Mouse (Mus musculus) liver, embryonic 15.5 days (tissue): ENCODE results near the gene Aars2. TPM values are rescaled to one million over a fixed set of nuclear protein-coding genes. Genes with fewer than 3 reads are reported as not detected.

Source experiments
- ATAC-seq: fragments of 200-750 bp; cut with Nextera tagmentation; 2 replicates; pipeline ENCODE4 v1.8.0; 2017; ENCODE audit warnings: moderate number of reproducible peaks, mild to moderate bottlenecking, moderate library complexity; ENCODE audit not compliant: insufficient read depth
- H3K27ac ChIP-seq: fragments of 300-500 bp; sonication (generic); replicated peaks from 2 replicates; pipeline ENCODE4 v1.5.1; 2015; ENCODE audit warnings: mild to moderate bottlenecking, inconsistent platforms
- H3K27me3 ChIP-seq: fragments of 300-500 bp; sonication (generic); 2 replicates; pipeline ENCODE4 v1.6.1; 2015; ENCODE audit warnings: mild to moderate bottlenecking, inconsistent platforms
- H3K36me3 ChIP-seq: fragments of 300-500 bp; sonication (generic); replicated peaks from 2 replicates; pipeline ENCODE4 v1.6.1; 2015; ENCODE audit warnings: moderate library complexity, mild to moderate bottlenecking, inconsistent platforms
- H3K4me1 ChIP-seq: fragments of 300-500 bp; sonication (generic); replicated peaks from 2 replicates; pipeline ENCODE4 v1.6.1; 2015; ENCODE audit warnings: inconsistent platforms
- H3K4me2 ChIP-seq: fragments of 300-500 bp; sonication (generic); 2 replicates; pipeline ENCODE4 v1.6.1; 2015; ENCODE audit warnings: moderate library complexity, mild to moderate bottlenecking, inconsistent platforms
- H3K4me3 ChIP-seq: fragments of 300-500 bp; sonication (generic); replicated peaks from 2 replicates; pipeline ENCODE4 v1.5.1; 2015; ENCODE audit warnings: mild to moderate bottlenecking, inconsistent platforms
- H3K9ac ChIP-seq: fragments of 300-500 bp; sonication (generic); 2 replicates; pipeline ENCODE4 v1.6.1; 2015; ENCODE audit warnings: moderate library complexity, mild to moderate bottlenecking, inconsistent platforms
- H3K9me3 ChIP-seq: fragments of 300-500 bp; sonication (generic); replicated peaks from 2 replicates; pipeline ENCODE4 v1.6.1; 2016; ENCODE audit warnings: inconsistent platforms
- WGBS: fragments of 180-500 bp; shearing (Covaris S2); methylation state at CpG from one replicate; pipeline ENCODE4 v1.1.7; 2015; ENCODE audit warnings: mixed read lengths; ENCODE audit not compliant: insufficient replicate concordance; 5-methylcytosine and 5-hydroxymethylcytosine counted together
- polyA plus RNA-seq: library from polyadenylated mRNA; unstranded; fragments of >200 nt; fragmentation: Nextera tagmentation; extraction: Ambion mirVana; gene quantifications from 2 replicates; pipeline ENCODE4 v1.2.1, GENCODE M21; 2015

The Aars2 gene
- polyA plus RNA-seq, 1 experiment from 2014 or later: 6.2 TPM

- no peak within 1 kb of the TSS for H3K9ac ChIP-seq
- H3K4me1 ChIP-seq: peaks cover 14% of the 10 kb centered on the region
These were observed 31.8 kb upstream of the Aars2 start, which contains the start of gene Spats1 for GRCm38 (mm10) chr17:45474669-45475465. Gene Spats1, minus strand, starts transcription at chr17:45475415.

GRCm38 (mm10) chr17:45478234-45478825, 28.3 kb upstream of the Aars2 start:
- ATAC-seq: no peak
- no peaks in the 10 kb centered on the region for H3K36me3 ChIP-seq

More at GRCm38 (mm10) chr17:45474669-45475465, 31.8 kb upstream of the Aars2 start, which contains the start of gene Spats1:
- Histone ChIP-seq H3K9me3 (no peaks in the 10 kb centered on the region), H3K36me3 (no peaks in the 10 kb centered on the region), H3K27me3 (peaks cover 59% of the 10 kb centered on the region), H3K4me2 (peak within 1 kb of the TSS; percentile 53), H3K4me3 (peak within 1 kb of the TSS; percentile 35), H3K27ac (no peak within 1 kb of the TSS)
- no peak for ATAC-seq
- WGBS: 5% methylated on average over 30 of the region's 30 CpGs

GRCm38 (mm10) chr17:45480429-45480828, 26.2 kb upstream of the Aars2 start:
- no peak overlapping the region for H3K9ac ChIP-seq
- no peak for ATAC-seq
- no peak overlapping the region for H3K4me3 ChIP-seq
- H3K4me2 ChIP-seq: no peak overlapping the region
- 24% methylated on average over 2 of the region's 2 CpGs for WGBS
- H3K4me1 ChIP-seq: peaks cover 5% of the 10 kb centered on the region; the same call in 1 of the 2 replicates
- H3K27me3 ChIP-seq: peaks cover 34% of the 10 kb centered on the region
- no peaks in the 10 kb centered on the region for H3K9me3 ChIP-seq
- H3K27ac ChIP-seq: no peak overlapping the region
- H3K36me3 ChIP-seq: no peaks in the 10 kb centered on the region

More at GRCm38 (mm10) chr17:45478234-45478825, 28.3 kb upstream of the Aars2 start:
- no peaks in the 10 kb centered on the region for H3K9me3 ChIP-seq
- WGBS: 2% methylated on average over 12 of the region's 12 CpGs
- H3K9ac ChIP-seq: no peak overlapping the region
- H3K4me1 ChIP-seq: peaks cover 14% of the 10 kb centered on the region
- H3K4me3 ChIP-seq: no peak overlapping the region
- H3K27ac ChIP-seq: no peak overlapping the region
- peaks cover 55% of the 10 kb centered on the region for H3K27me3 ChIP-seq
- peak overlapping the region; percentile 41 for H3K4me2 ChIP-seq

GRCm38 (mm10) chr17:45485581-45485980, 21.1 kb upstream of the Aars2 start:
- H3K9ac ChIP-seq: no peak overlapping the region
- no peak for ATAC-seq

GRCm38 (mm10) chr17:45487216-45487615, 19.4 kb upstream of the Aars2 start:
- 8% methylated on average over 5 of the region's 5 CpGs for WGBS
- Histone ChIP-seq H3K4me1 (no peaks in the 10 kb centered on the region), H3K4me3 (no peak overlapping the region), H3K36me3 (no peaks in the 10 kb centered on the region), H3K9ac (no peak overlapping the region), H3K27me3 (peaks cover 3% of the 10 kb centered on the region), H3K9me3 (no peaks in the 10 kb centered on the region), H3K27ac (no peak overlapping the region), H3K4me2 (no peak overlapping the region)
- ATAC-seq: no peak

More at GRCm38 (mm10) chr17:45485581-45485980, 21.1 kb upstream of the Aars2 start:
- H3K9me3 ChIP-seq: no peaks in the 10 kb centered on the region
- peaks cover 3% of the 10 kb centered on the region; the same call in 1 of the 2 replicates for H3K27me3 ChIP-seq
- no peaks in the 10 kb centered on the region for H3K4me1 ChIP-seq
- H3K4me3 ChIP-seq: no peak overlapping the region
- H3K27ac ChIP-seq: no peak overlapping the region
- WGBS: 67% methylated on average over 7 of the region's 7 CpGs
- no peak overlapping the region for H3K4me2 ChIP-seq
- no peaks in the 10 kb centered on the region for H3K36me3 ChIP-seq

GRCm38 (mm10) chr17:45488321-45489254, 18.1 kb upstream of the Aars2 start:
- Histone ChIP-seq H3K9ac (no peak overlapping the region), H3K4me1 (no peaks in the 10 kb centered on the region), H3K27ac (no peak overlapping the region), H3K36me3 (no peaks in the 10 kb centered on the region), H3K4me3 (no peak overlapping the region), H3K9me3 (no peaks in the 10 kb centered on the region), H3K4me2 (no peak overlapping the region), H3K27me3 (peaks cover 11% of the 10 kb centered on the region)
- 62% methylated on average over 23 of the region's 23 CpGs for WGBS
- no peak for ATAC-seq

GRCm38 (mm10) chr17:45489736-45490135, 16.9 kb upstream of the Aars2 start:
- Histone ChIP-seq H3K4me1 (no peaks in the 10 kb centered on the region), H3K4me3 (no peak overlapping the region), H3K9me3 (no peaks in the 10 kb centered on the region), H3K27ac (no peak overlapping the region), H3K36me3 (no peaks in the 10 kb centered on the region), H3K27me3 (peaks cover 16% of the 10 kb centered on the region), H3K9ac (no peak overlapping the region), H3K4me2 (no peak overlapping the region)
- no peak for ATAC-seq
- 67% methylated on average over 6 of the region's 6 CpGs for WGBS

- Histone ChIP-seq H3K36me3 (no peaks in the 10 kb centered on the region), H3K4me3 (no peak overlapping the region), H3K27me3 (peaks cover 16% of the 10 kb centered on the region), H3K27ac (no peak overlapping the region), H3K4me1 (no peaks in the 10 kb centered on the region), H3K9me3 (no peaks in the 10 kb centered on the region), H3K9ac (no peak overlapping the region), H3K4me2 (no peak overlapping the region)
- WGBS: 48% methylated on average over 13 of the region's 13 CpGs
- no peak for ATAC-seq
These were observed 16.0 kb upstream of the Aars2 start for GRCm38 (mm10) chr17:45490532-45491154.

GRCm38 (mm10) chr17:45495398-45495797, 11.2 kb upstream of the Aars2 start:
- H3K4me1 ChIP-seq: no peaks in the 10 kb centered on the region
- no peak overlapping the region for H3K27ac ChIP-seq
- H3K4me3 ChIP-seq: no peak overlapping the region
- 59% methylated on average over 11 of the region's 11 CpGs for WGBS
- ATAC-seq: no peak
- H3K9me3 ChIP-seq: no peaks in the 10 kb centered on the region
- no peak overlapping the region for H3K9ac ChIP-seq
- no peak overlapping the region for H3K4me2 ChIP-seq
- no peaks in the 10 kb centered on the region for H3K36me3 ChIP-seq
- H3K27me3 ChIP-seq: peaks cover 13% of the 10 kb centered on the region

GRCm38 (mm10) chr17:45498397-45498796, 8.2 kb upstream of the Aars2 start:
- H3K27me3 ChIP-seq: peaks cover 7% of the 10 kb centered on the region
- H3K4me3 ChIP-seq: no peak overlapping the region
- ATAC-seq: no peak
- H3K4me2 ChIP-seq: no peak overlapping the region
- H3K36me3 ChIP-seq: no peaks in the 10 kb centered on the region
- no peaks in the 10 kb centered on the region for H3K4me1 ChIP-seq
- H3K9me3 ChIP-seq: no peaks in the 10 kb centered on the region
- H3K27ac ChIP-seq: no peak overlapping the region
- no peak overlapping the region for H3K9ac ChIP-seq
- WGBS: 67% methylated on average over 13 of the region's 13 CpGs
